Mouse (Mus musculus) liver, embryonic 14.5 days (tissue): ENCODE measurements around the gene Ogn. TPM values are rescaled to one million over a fixed set of nuclear protein-coding genes. Genes with fewer than 3 reads are reported as not detected.

Source experiments
- ATAC-seq: fragments of 200-750 bp; cut with Nextera tagmentation; 2 replicates; pipeline ENCODE4 v1.8.0; 2017; ENCODE audit warnings: moderate number of reproducible peaks, mild to moderate bottlenecking, moderate library complexity; ENCODE audit not compliant: insufficient read depth
- DNase-seq, 3 experiments: peaks; one replicate each; pipeline ENCODE4 v3.0.0-alpha.2; 2012 to 2013; ENCODE audit warnings: low read depth in 3 of 3, low spot score in 3 of 3
- H3K27ac ChIP-seq: fragments of 300-500 bp; sonication (generic); 2 replicates; pipeline ENCODE4 v1.5.1; 2014; ENCODE audit warnings: moderate library complexity, mild to moderate bottlenecking, control low read depth, inconsistent platforms
- H3K27me3 ChIP-seq: fragments of 300-500 bp; sonication (generic); 2 replicates; pipeline ENCODE4 v1.6.1; 2014; ENCODE audit warnings: mild to moderate bottlenecking, low read length, moderate library complexity; ENCODE audit not compliant: control insufficient read depth, insufficient read depth
- H3K36me3 ChIP-seq: fragments of 300-500 bp; sonication (generic); replicated peaks from 2 replicates; pipeline ENCODE4 v1.6.1; 2014; ENCODE audit warnings: low read depth; ENCODE audit not compliant: control insufficient read depth, insufficient read depth
- H3K4me1 ChIP-seq, 2 experiments: fragments of 200-500 bp in 1 of 2; fragments of 300-500 bp in 1 of 2; sonication (generic) in 1 of 2; replicated peaks; 2 replicates each; pipeline ENCODE4 v1.6.1; 2012 to 2014; ENCODE audit warnings: antibody characterized with exemption in 1 of 2, inconsistent platforms in 1 of 2, low read length in 1 of 2; ENCODE audit not compliant: control insufficient read depth in 2 of 2, insufficient read depth in 2 of 2
- H3K4me2 ChIP-seq: fragments of 300-500 bp; sonication (generic); 2 replicates; pipeline ENCODE4 v1.6.1; 2014; ENCODE audit warnings: low read depth, mild to moderate bottlenecking, control low read depth, moderate library complexity
- H3K4me3 ChIP-seq, 2 experiments: fragments of 200-500 bp in 1 of 2; fragments of 300-500 bp in 1 of 2; sonication (generic) in 1 of 2; 2 replicates each; pipeline ENCODE4 v1.5.1; 2012 to 2014; ENCODE audit warnings: low read depth in 2 of 2, low read length in 2 of 2, mild to moderate bottlenecking in 2 of 2, control low read depth in 1 of 2, inconsistent platforms in 1 of 2, moderate library complexity in 1 of 2; ENCODE audit not compliant: insufficient read depth in 1 of 2
- H3K9ac ChIP-seq: fragments of 300-500 bp; sonication (generic); replicated peaks from 2 replicates; pipeline ENCODE4 v1.6.1; 2014; ENCODE audit warnings: mild to moderate bottlenecking, control low read depth, moderate library complexity
- H3K9me3 ChIP-seq: fragments of 300-500 bp; sonication (generic); 2 replicates; pipeline ENCODE4 v1.6.1; 2016; ENCODE audit warnings: low read length, mixed read lengths; ENCODE audit not compliant: control insufficient read depth
- CTCF ChIP-seq: IDR thresholded peaks from 2 replicates; pipeline ENCODE4 v1.5.1; 2016; ENCODE audit warnings: antibody characterized with exemption, low read depth, control low read depth
- EP300 ChIP-seq: IDR thresholded peaks from 2 replicates; pipeline ENCODE4 v1.6.1; 2016; ENCODE audit warnings: antibody characterized with exemption, low read depth
- WGBS: fragments of 180-500 bp; shearing (Covaris S2); extraction: QIAGEN DNeasy Blood & Tissue Kit; methylation state at CpG from one replicate; pipeline ENCODE4 v1.1.7; 2014; ENCODE audit not compliant: insufficient replicate concordance; 5-methylcytosine and 5-hydroxymethylcytosine counted together
- polyA plus RNA-seq, 2 experiments: library from polyadenylated mRNA; depleted of rRNA in 1 of 2; stranded (reverse) in 1 of 2; unstranded in 1 of 2; fragments of >200 nt; fragmentation: Nextera tagmentation in 1 of 2; extraction: Ambion mirVana in 1 of 2; gene quantifications; 2 replicates each; pipeline versions ENCODE4 v1.2.1 to v1.2.3; 2012 to 2014

The Ogn gene
- polyA plus RNA-seq, 2 experiments, result 0.49 to 1.5 TPM

- no peaks in the 10 kb centered on the region for H3K27me3 ChIP-seq
- H3K4me3 ChIP-seq, result no peak overlapping the region
- TF ChIP-seq EP300 (no peak), CTCF (peak; percentile 37)
- H3K9me3 ChIP-seq, result no peaks in the 10 kb centered on the region
- H3K9ac ChIP-seq, result no peak overlapping the region
- 58% methylated on average over 2 of the region's 2 CpGs for WGBS
- peaks cover 3% of the 10 kb centered on the region in 2 experiments; a peak in 3 of 4 replicates for H3K4me1 ChIP-seq
- H3K4me2 ChIP-seq, result no peak overlapping the region
- H3K36me3 ChIP-seq, result peaks cover 5% of the 10 kb centered on the region
- ATAC-seq, result no peak
- no peak overlapping the region for H3K27ac ChIP-seq
- no peak for DNase-seq
Observed at GRCm38 (mm10) chr13:49644731-49645529, 37.1 kb downstream of the Ogn start.

- no peaks in the 10 kb centered on the region for H3K27me3 ChIP-seq
- H3K4me1 ChIP-seq, result no peaks in the 10 kb centered on the region; a peak in 1 of 4 replicates
- DNase-seq (no peak), ATAC-seq (no peak)
- H3K27ac ChIP-seq, result no peak overlapping the region
- H3K4me2 ChIP-seq, result no peak overlapping the region
- no peak overlapping the region for H3K4me3 ChIP-seq
- WGBS, result 58% methylated on average over 1 of the region's 1 CpGs
- H3K9ac ChIP-seq, result no peak overlapping the region
- TF ChIP-seq CTCF (no peak), EP300 (no peak)
- peaks cover 5% of the 10 kb centered on the region for H3K36me3 ChIP-seq
- no peaks in the 10 kb centered on the region for H3K9me3 ChIP-seq
Observed at GRCm38 (mm10) chr13:49646019-49646418, 38.2 kb downstream of the Ogn start.

GRCm38 (mm10) chr13:49651136-49651535 lies 43.3 kb downstream of the Ogn start:
- DNase-seq (no peak), ATAC-seq (no peak)
- Histone ChIP-seq H3K4me1 (peaks cover 0 to 5% of the 10 kb centered on the region in 2 experiments; a peak in 3 of 4 replicates), H3K36me3 (peaks cover 3% of the 10 kb centered on the region; the same call in 1 of the 2 replicates), H3K27ac (no peak overlapping the region), H3K4me2 (peak overlapping the region; percentile 90), H3K27me3 (no peaks in the 10 kb centered on the region), H3K9me3 (no peaks in the 10 kb centered on the region), H3K9ac (peak overlapping the region; percentile 83), H3K4me3 (peak overlapping the region; percentile 35 to 97)
- peak; percentile 12; the same call in 1 of the 2 replicates for TF ChIP-seq CTCF
- TF ChIP-seq EP300, result no peak
- 40% methylated on average over 2 of the region's 2 CpGs for WGBS

GRCm38 (mm10) chr13:49651781-49652351 lies 44.0 kb downstream of the Ogn start:
- DNase-seq (no peak), ATAC-seq (no peak)

More at GRCm38 (mm10) chr13:49651781-49652351, 44.0 kb downstream of the Ogn start:
- Histone ChIP-seq H3K9me3 (no peaks in the 10 kb centered on the region), H3K27ac (peak overlapping the region; percentile 53), H3K4me1 (peaks cover 0 to 5% of the 10 kb centered on the region in 2 experiments; a peak in 3 of 4 replicates), H3K4me3 (peak overlapping the region; percentile 76 to 97), H3K36me3 (no peaks in the 10 kb centered on the region; the same call in none of the 2 replicates), H3K4me2 (peak overlapping the region; percentile 90), H3K27me3 (no peaks in the 10 kb centered on the region), H3K9ac (peak overlapping the region; percentile 83)
- TF ChIP-seq EP300, result no peak
- TF ChIP-seq CTCF, result no peak
- WGBS, result 1% methylated on average over 4 of the region's 4 CpGs
